Mouse (Mus musculus): ENCODE data around the gene Prdm1. TPM values are rescaled to one million over a fixed set of nuclear protein-coding genes. Genes with fewer than 3 reads are reported as not detected.

Prdm1 gene
- 1.6 and 1.7 TPM in 2 replicates for polyA plus RNA-seq (2012; rRNA removed)

GRCm38 (mm10) chr10:44528291-44529082 lies at the start of gene Prdm1:
TSS of gene Prdm1 (minus strand) at chr10:44528501.
- WGBS = 16% methylated on average over 25 of the region's 25 CpGs
- no peak within 1 kb of the TSS for H3K27ac ChIP-seq (ENCODE audit: control insufficient read depth, insufficient read depth, low read length)
- no peaks in the 10 kb centered on the region for H3K36me3 ChIP-seq (ENCODE audit: control insufficient read depth, insufficient read depth, low read length)
- peak within 1 kb of the TSS; percentile 54 for H3K4me3 ChIP-seq (ENCODE audit: control insufficient read depth, insufficient read depth, low read length)
- H3K27me3 ChIP-seq (ENCODE audit: control insufficient read depth, insufficient read depth, low read length) = peaks cover 17% of the 10 kb centered on the region
- DNase-seq = no peak
- peaks cover 13% of the 10 kb centered on the region for H3K4me1 ChIP-seq (replicated peaks; ENCODE audit: control insufficient read depth, insufficient read depth, low read length)
- TF ChIP-seq CTCF (IDR thresholded peaks at IDR 0.05; ENCODE audit: borderline replicate concordance, control insufficient read depth, extremely low read depth, insufficient read depth, low read length, poor library complexity) = no peak
- TF ChIP-seq POLR2A (IDR thresholded peaks at IDR 0.05; ENCODE audit: control insufficient read depth, extremely low read depth, insufficient read depth, low read length, poor library complexity) = no peak

- Histone ChIP-seq H3K4me1 (replicated peaks; ENCODE audit: control insufficient read depth, insufficient read depth, low read length) (no peaks in the 10 kb centered on the region), H3K36me3 (ENCODE audit: control insufficient read depth, insufficient read depth, low read length) (no peaks in the 10 kb centered on the region), H3K27ac (ENCODE audit: control insufficient read depth, insufficient read depth, low read length) (no peak overlapping the region), H3K27me3 (ENCODE audit: control insufficient read depth, insufficient read depth, low read length) (no peaks in the 10 kb centered on the region), H3K4me3 (ENCODE audit: control insufficient read depth, insufficient read depth, low read length) (no peak overlapping the region)
- DNase-seq = no peak
- WGBS = 37% methylated on average over 3 of the region's 3 CpGs
- no peak for TF ChIP-seq CTCF (IDR thresholded peaks at IDR 0.05; ENCODE audit: borderline replicate concordance, control insufficient read depth, extremely low read depth, insufficient read depth, low read length, poor library complexity)
- TF ChIP-seq POLR2A (IDR thresholded peaks at IDR 0.05; ENCODE audit: control insufficient read depth, extremely low read depth, insufficient read depth, low read length, poor library complexity) = no peak
Measured at GRCm38 (mm10) chr10:44565971-44566370, 37.7 kb upstream of the Prdm1 start.

- no peak for DNase-seq
- no peak overlapping the region for H3K4me3 ChIP-seq (ENCODE audit: control insufficient read depth, insufficient read depth, low read length)
- no peaks in the 10 kb centered on the region for H3K27me3 ChIP-seq (ENCODE audit: control insufficient read depth, insufficient read depth, low read length)
- H3K36me3 ChIP-seq (ENCODE audit: control insufficient read depth, insufficient read depth, low read length) = no peaks in the 10 kb centered on the region
- no peak overlapping the region for H3K27ac ChIP-seq (ENCODE audit: control insufficient read depth, insufficient read depth, low read length)
- no peak for TF ChIP-seq POLR2A (IDR thresholded peaks at IDR 0.05; ENCODE audit: control insufficient read depth, extremely low read depth, insufficient read depth, low read length, poor library complexity)
- no peak for TF ChIP-seq CTCF (IDR thresholded peaks at IDR 0.05; ENCODE audit: borderline replicate concordance, control insufficient read depth, extremely low read depth, insufficient read depth, low read length, poor library complexity)
- no peaks in the 10 kb centered on the region for H3K4me1 ChIP-seq (replicated peaks; ENCODE audit: control insufficient read depth, insufficient read depth, low read length)
- WGBS = 38% methylated on average over 2 of the region's 2 CpGs
Measured at GRCm38 (mm10) chr10:44565109-44565508, 36.8 kb upstream of the Prdm1 start.

GRCm38 (mm10) chr10:44556845-44557244 lies 28.5 kb upstream of the Prdm1 start:
- TF ChIP-seq POLR2A (IDR thresholded peaks at IDR 0.05; ENCODE audit: control insufficient read depth, extremely low read depth, insufficient read depth, low read length, poor library complexity) (no peak), CTCF (IDR thresholded peaks at IDR 0.05; ENCODE audit: borderline replicate concordance, control insufficient read depth, extremely low read depth, insufficient read depth, low read length, poor library complexity) (no peak)
- 92% methylated on average over 4 of the region's 4 CpGs for WGBS
- DNase-seq = no peak
- Histone ChIP-seq H3K4me3 (ENCODE audit: control insufficient read depth, insufficient read depth, low read length) (no peak overlapping the region), H3K27ac (ENCODE audit: control insufficient read depth, insufficient read depth, low read length) (no peak overlapping the region), H3K27me3 (ENCODE audit: control insufficient read depth, insufficient read depth, low read length) (no peaks in the 10 kb centered on the region), H3K4me1 (replicated peaks; ENCODE audit: control insufficient read depth, insufficient read depth, low read length) (no peaks in the 10 kb centered on the region), H3K36me3 (ENCODE audit: control insufficient read depth, insufficient read depth, low read length) (no peaks in the 10 kb centered on the region)

- WGBS = 98% methylated on average over 2 of the region's 2 CpGs
- H3K27ac ChIP-seq (ENCODE audit: control insufficient read depth, insufficient read depth, low read length) = no peak overlapping the region
- DNase-seq = no peak
Measured at GRCm38 (mm10) chr10:44555317-44555716, 27.0 kb upstream of the Prdm1 start.

GRCm38 (mm10) chr10:44553648-44554047 lies 25.3 kb upstream of the Prdm1 start:
- 100% methylated on average over 1 of the region's 1 CpGs for WGBS
- DNase-seq = no peak
- Histone ChIP-seq H3K4me3 (ENCODE audit: control insufficient read depth, insufficient read depth, low read length) (no peak overlapping the region), H3K27ac (ENCODE audit: control insufficient read depth, insufficient read depth, low read length) (no peak overlapping the region), H3K4me1 (replicated peaks; ENCODE audit: control insufficient read depth, insufficient read depth, low read length) (no peaks in the 10 kb centered on the region), H3K36me3 (ENCODE audit: control insufficient read depth, insufficient read depth, low read length) (no peaks in the 10 kb centered on the region), H3K27me3 (ENCODE audit: control insufficient read depth, insufficient read depth, low read length) (no peaks in the 10 kb centered on the region)
- TF ChIP-seq CTCF (IDR thresholded peaks at IDR 0.05; ENCODE audit: borderline replicate concordance, control insufficient read depth, extremely low read depth, insufficient read depth, low read length, poor library complexity) = no peak
- TF ChIP-seq POLR2A (IDR thresholded peaks at IDR 0.05; ENCODE audit: control insufficient read depth, extremely low read depth, insufficient read depth, low read length, poor library complexity) = no peak

More at GRCm38 (mm10) chr10:44555317-44555716, 27.0 kb upstream of the Prdm1 start:
- H3K27me3 ChIP-seq (ENCODE audit: control insufficient read depth, insufficient read depth, low read length) = no peaks in the 10 kb centered on the region
- no peak for TF ChIP-seq CTCF (IDR thresholded peaks at IDR 0.05; ENCODE audit: borderline replicate concordance, control insufficient read depth, extremely low read depth, insufficient read depth, low read length, poor library complexity)
- TF ChIP-seq POLR2A (IDR thresholded peaks at IDR 0.05; ENCODE audit: control insufficient read depth, extremely low read depth, insufficient read depth, low read length, poor library complexity) = no peak
- no peak overlapping the region for H3K4me3 ChIP-seq (ENCODE audit: control insufficient read depth, insufficient read depth, low read length)
- H3K36me3 ChIP-seq (ENCODE audit: control insufficient read depth, insufficient read depth, low read length) = no peaks in the 10 kb centered on the region
- no peaks in the 10 kb centered on the region for H3K4me1 ChIP-seq (replicated peaks; ENCODE audit: control insufficient read depth, insufficient read depth, low read length)

Measured in thymus, adult 2 months (tissue).